7 mouse cellular contexts compared by ENCODE assay signal in the genomic region with DNA sequence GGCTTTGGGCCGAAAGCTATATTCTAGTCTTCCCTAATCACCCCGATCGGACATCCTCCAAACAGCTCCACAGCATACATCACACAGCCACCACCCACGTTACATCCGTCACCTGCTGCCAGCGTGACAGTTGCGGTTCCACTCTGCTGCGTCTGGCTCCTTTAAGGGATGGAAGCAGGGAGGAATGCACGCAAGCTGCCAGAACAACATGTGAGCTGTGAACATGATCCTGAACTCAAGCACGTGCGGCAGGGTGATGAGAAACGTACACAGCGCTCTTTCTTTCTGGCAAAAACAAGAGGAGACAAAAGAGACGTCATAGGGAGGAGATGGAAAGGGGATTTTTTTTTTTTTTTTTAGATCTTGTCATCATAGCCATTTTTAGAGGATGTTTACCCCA. TPM values are rescaled to one million over a fixed set of nuclear protein-coding genes. Genes with fewer than 3 reads are reported as not detected.
DNase-seq lines count a peak whose midpoint lies in the region; ATAC-seq lines count a peak whose summit lies in the region.

No protein-coding gene starts in this region.

- DNase-seq in heart, adult 8-10 months (ENCODE audit: low spot score): peak; percentile 36
- no peak for DNase-seq in heart, adult 9 months (ENCODE audit: low spot score in 2 of 2)
- DNase-seq in gastrocnemius, postnatal 10 days: peak; percentile 25
- peak; percentile 49 to 60 for DNase-seq in kidney, adult 8-10 months
- DNase-seq in lung, postnatal 25 days (ENCODE audit: low spot score): peak; percentile 28
- DNase-seq in adrenal gland, adult 8-10 months: no peak

- no peak for ATAC-seq in granulocyte monocyte progenitor cell, adult 5-6 weeks (replicated peaks; ENCODE audit: poor library complexity, severe bottlenecking)

RNA-seq across cellular contexts. Expression of gene Ranbp9, which starts 17.8 kb away (rescaled TPM):
- total RNA-seq in heart, adult 8-10 months (2022): 10 to 100 TPM; 35.9 to 46.7 (median 41.6) TPM
- 10 to 100 TPM; 38.1 to 43.4 TPM for total RNA-seq in gastrocnemius, postnatal 10 days (2021)
- total RNA-seq in granulocyte monocyte progenitor cell, adult 5-6 weeks (2014; fragmentation: Nextera tagmentation): 41.5 and 46.1 TPM in 2 replicates
- total RNA-seq in granulocyte monocyte progenitor cell, adult 5-6 weeks (2017): 56.4 and 84.0 TPM in 2 replicates
- 10 to 100 TPM; 55.1 to 70.8 (median 61.1) TPM for total RNA-seq in adrenal gland, adult 8-10 months (2022)

Comparison
In these comparisons a context has a peak if more than half of its experiments do, and no peak if none do; other contexts are left out.
1. DNase-seq: peak in heart, adult 8-10 months (single experiment), gastrocnemius, postnatal 10 days (single experiment), kidney, adult 8-10 months (2 of 2) and lung, postnatal 25 days (single experiment); none in heart, adult 9 months (0 of 2) and adrenal gland, adult 8-10 months (single experiment).